Mouse (Mus musculus) MEL (cell line): ENCODE results near the gene Tax1bp3. TPM values are rescaled to one million over a fixed set of nuclear protein-coding genes. Genes with fewer than 3 reads are reported as not detected.

Experiments used
- DNase-seq: peaks from one replicate; pipeline ENCODE4 v3.0.0; 2011; ENCODE audit warnings: low read depth, low spot score
- H3K27ac ChIP-seq: 2 replicates; pipeline ENCODE4 v1.5.1; 2012; ENCODE audit warnings: low read depth, mild to moderate bottlenecking, control low read depth, low read length, moderate library complexity; ENCODE audit not compliant: control insufficient read depth
- H3K27me3 ChIP-seq, 2 experiments: fragments of 150-350 bp in 1 of 2; sonication (generic) in 1 of 2; 2 replicates each; pipeline ENCODE4 v1.6.1; 2012; ENCODE audit warnings: low read length in 2 of 2, mild to moderate bottlenecking in 2 of 2, improper control_type of control experiment in 1 of 2, moderate library complexity in 1 of 2; ENCODE audit not compliant: insufficient read depth in 2 of 2, control insufficient read depth in 1 of 2
- H3K36me3 ChIP-seq, 2 experiments: 2 replicates each; pipeline ENCODE4 v1.6.1; 2012 to 2014; ENCODE audit warnings: low read length in 2 of 2, improper control_type of control experiment in 1 of 2, inconsistent platforms in 1 of 2, mild to moderate bottlenecking in 1 of 2; ENCODE audit not compliant: insufficient read depth in 2 of 2, control insufficient read depth in 1 of 2
- H3K4me1 ChIP-seq, 2 experiments: fragments of 150-350 bp in 1 of 2; sonication (generic) in 1 of 2; 2 replicates each; pipeline ENCODE4 v1.6.1; 2012; ENCODE audit warnings: low read length in 2 of 2, improper control_type of control experiment in 1 of 2, mild to moderate bottlenecking in 1 of 2; ENCODE audit not compliant: insufficient read depth in 2 of 2, control insufficient read depth in 1 of 2
- H3K4me3 ChIP-seq, 2 experiments: fragments of 150-350 bp in 1 of 2; sonication (generic) in 1 of 2; 2 replicates each; pipeline ENCODE4 v1.5.1; 2012; ENCODE audit warnings: low read depth in 2 of 2, low read length in 2 of 2, mild to moderate bottlenecking in 2 of 2, moderate library complexity in 2 of 2, control low read depth in 1 of 2, improper control_type of control experiment in 1 of 2; ENCODE audit not compliant: control insufficient read depth in 1 of 2, insufficient read depth in 1 of 2
- H3K79me2 ChIP-seq: 2 replicates; pipeline ENCODE4 v1.6.1; 2012; ENCODE audit warnings: mild to moderate bottlenecking, low read length, moderate library complexity; ENCODE audit not compliant: control insufficient read depth, poor library complexity, insufficient read depth
- H3K9ac ChIP-seq: 2 replicates; pipeline ENCODE4 v1.6.1; 2012; ENCODE audit warnings: low read depth, mild to moderate bottlenecking, control low read depth, low read length, moderate library complexity; ENCODE audit not compliant: control insufficient read depth, poor library complexity, severe bottlenecking
- H3K9me3 ChIP-seq: fragments of 150-350 bp; sonication (generic); replicated peaks from 2 replicates; pipeline ENCODE4 v1.6.1; 2012; ENCODE audit warnings: mild to moderate bottlenecking, low read length, improper control_type of control experiment, moderate library complexity; ENCODE audit not compliant: insufficient read depth
- CHD1 ChIP-seq: IDR thresholded peaks from 2 replicates; pipeline ENCODE4 v1.6.1; 2012; ENCODE audit warnings: low read depth, mild to moderate bottlenecking, inconsistent platforms, low read length, improper control_type of control experiment
- CTCF ChIP-seq, 3 experiments: IDR thresholded peaks in 2 of 3; conservative IDR thresholded peaks in 1 of 3; 2 replicates each; pipeline ENCODE4 v1.5.1; 2011 to 2012; ENCODE audit warnings: low read length in 3 of 3, low read depth in 2 of 3, mild to moderate bottlenecking in 2 of 3, improper control_type of control experiment in 1 of 3, inconsistent platforms in 1 of 3, mixed read lengths in 1 of 3, moderate library complexity in 1 of 3; ENCODE audit not compliant: control insufficient read depth in 1 of 3, insufficient read depth in 1 of 3, poor library complexity in 1 of 3, severe bottlenecking in 1 of 3
- E2F4 ChIP-seq: IDR thresholded peaks from 2 replicates; pipeline ENCODE4 v1.6.1; 2011; ENCODE audit warnings: low read depth, low read length, improper control_type of control experiment, borderline replicate concordance
- ELF1 ChIP-seq: IDR thresholded peaks from 2 replicates; pipeline ENCODE4 v1.6.1; 2014; ENCODE audit warnings: low read depth, mild to moderate bottlenecking, inconsistent platforms, low read length, improper control_type of control experiment, moderate library complexity
- ETS1 ChIP-seq: IDR thresholded peaks from 2 replicates; pipeline ENCODE4 v1.6.1; 2012; ENCODE audit warnings: low read depth, mild to moderate bottlenecking, inconsistent platforms, low read length, improper control_type of control experiment, moderate library complexity
- GABPA ChIP-seq: IDR thresholded peaks from 2 replicates; pipeline ENCODE4 v1.6.1; 2012; ENCODE audit warnings: low read depth, mild to moderate bottlenecking, inconsistent platforms, low read length, improper control_type of control experiment, moderate library complexity
- JUND ChIP-seq: IDR thresholded peaks from 2 replicates; pipeline ENCODE4 v1.6.1; 2011; ENCODE audit warnings: low read depth, mild to moderate bottlenecking, improper control_type of control experiment, low read length
- KAT2A ChIP-seq: conservative IDR thresholded peaks from 2 replicates; pipeline ENCODE4 v1.6.1; 2012; ENCODE audit warnings: low read depth, low read length, improper control_type of control experiment, inconsistent platforms
- MAX ChIP-seq: IDR thresholded peaks from 2 replicates; pipeline ENCODE4 v1.6.1; 2011; ENCODE audit warnings: low read length, improper control_type of control experiment
- MAZ ChIP-seq: IDR thresholded peaks from 2 replicates; pipeline ENCODE4 v1.6.1; 2012; ENCODE audit warnings: low read depth, mild to moderate bottlenecking, inconsistent platforms, low read length, improper control_type of control experiment
- MEF2A ChIP-seq: IDR thresholded peaks from 2 replicates; pipeline ENCODE4 v1.6.1; 2014; ENCODE audit warnings: low read depth, mild to moderate bottlenecking, inconsistent platforms, low read length, improper control_type of control experiment; ENCODE audit not compliant: poor library complexity, insufficient replicate concordance, severe bottlenecking; ENCODE audit errors: extremely low read depth
- MXI1 ChIP-seq: IDR thresholded peaks from 2 replicates; pipeline ENCODE4 v1.6.1; 2011; ENCODE audit warnings: mild to moderate bottlenecking, low read depth, low read length, improper control_type of control experiment
- MYC ChIP-seq: IDR thresholded peaks from 2 replicates; pipeline ENCODE4 v1.6.1; 2011; ENCODE audit warnings: low read depth, mild to moderate bottlenecking, low read length, improper control_type of control experiment, moderate library complexity
- NRF1 ChIP-seq: IDR thresholded peaks from 2 replicates; pipeline ENCODE4 v1.6.1; 2014; ENCODE audit warnings: low read depth, mild to moderate bottlenecking, inconsistent platforms, low read length, improper control_type of control experiment, moderate library complexity; ENCODE audit not compliant: poor library complexity, insufficient read depth, severe bottlenecking
- POLR2AphosphoS2 ChIP-seq: IDR thresholded peaks from 2 replicates; pipeline ENCODE4 v1.6.1; 2011; ENCODE audit warnings: low read length, improper control_type of control experiment
- POLR2AphosphoS5 ChIP-seq: IDR thresholded peaks from 2 replicates; pipeline ENCODE4 v1.6.1; 2012; ENCODE audit warnings: low read depth, borderline replicate concordance, mild to moderate bottlenecking, inconsistent platforms, low read length, moderate library complexity, mixed read lengths
- RCOR1 ChIP-seq: IDR thresholded peaks from 2 replicates; pipeline ENCODE4 v1.6.1; 2012; ENCODE audit warnings: low read depth, mild to moderate bottlenecking, inconsistent platforms, low read length, improper control_type of control experiment
- SMC3 ChIP-seq: IDR thresholded peaks from 2 replicates; pipeline ENCODE4 v1.6.1; 2011; ENCODE audit warnings: low read depth, low read length, improper control_type of control experiment
- TAL1 ChIP-seq: IDR thresholded peaks from 2 replicates; pipeline ENCODE4 v1.6.1; 2012; ENCODE audit warnings: mild to moderate bottlenecking, inconsistent platforms, low read length, moderate library complexity, mixed read lengths
- TBP ChIP-seq: IDR thresholded peaks from 2 replicates; pipeline ENCODE4 v1.8.0; 2011; ENCODE audit warnings: low read depth, low read length, improper control_type of control experiment
- USF1 ChIP-seq: IDR thresholded peaks from 2 replicates; pipeline ENCODE4 v1.6.1; 2014; ENCODE audit warnings: low read depth, mild to moderate bottlenecking, inconsistent platforms, low read length, improper control_type of control experiment, moderate library complexity
- ZC3H11A ChIP-seq: IDR thresholded peaks from 2 replicates; pipeline ENCODE4 v1.6.1; 2012; ENCODE audit warnings: low read depth, mild to moderate bottlenecking, inconsistent platforms, low read length, improper control_type of control experiment
- ZMIZ1 ChIP-seq: IDR thresholded peaks from 2 replicates; pipeline ENCODE4 v1.6.1; 2012; ENCODE audit warnings: low read depth, mild to moderate bottlenecking, inconsistent platforms, low read length, improper control_type of control experiment, moderate library complexity
- polyA plus RNA-seq, 2 experiments: library from polyadenylated mRNA; stranded (reverse) in 1 of 2; unstranded in 1 of 2; fragments of >175 nt in 1 of 2; fragments of >200 nt in 1 of 2; gene quantifications; 2 replicates each; pipeline versions ENCODE4 v1.2.1 to v1.2.4; 2012; ENCODE audit warnings: low replicate concordance in 2 of 2, low read depth in 1 of 2; ENCODE audit not compliant: insufficient read length in 2 of 2, insufficient read depth in 1 of 2, missing spikeins in 1 of 2
- total RNA-seq: library from RNA; depleted of rRNA; stranded (reverse); fragments of 300-350 nt; gene quantifications from 2 replicates; pipeline ENCODE4 v1.2.3, GENCODE M21; 2012

Tax1bp3 gene
- total and polyA plus RNA-seq, 3 experiments: 13.1 to 30.9 TPM; not detected in 1

DNA sequence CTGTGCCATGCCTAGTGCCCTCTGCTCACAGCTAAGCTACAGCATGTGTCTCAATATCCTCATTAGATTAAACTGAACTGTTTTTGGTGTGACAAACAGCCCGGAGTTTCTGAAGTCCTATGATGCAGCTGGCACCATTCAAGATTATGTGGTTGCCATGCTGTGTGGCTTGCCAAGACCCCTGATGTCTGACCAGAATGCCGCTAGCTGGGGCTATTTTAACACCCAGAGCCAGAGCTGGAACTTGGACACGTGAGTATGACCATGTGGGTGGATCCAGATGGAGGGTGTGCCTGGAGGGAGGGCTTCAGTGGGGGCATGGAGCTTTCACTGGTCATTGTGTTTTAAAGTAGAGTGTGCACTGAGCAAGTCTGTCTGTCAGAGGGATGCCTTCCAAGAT is 37.1 kb downstream of the Tax1bp3 start:
- H3K4me1 ChIP-seq: no peaks in the 10 kb centered on the region
- no peaks in the 10 kb centered on the region for H3K9me3 ChIP-seq
- no peaks in the 10 kb centered on the region for H3K79me2 ChIP-seq
- H3K36me3 ChIP-seq: no peaks in the 10 kb centered on the region
- no peaks in the 10 kb centered on the region for H3K27me3 ChIP-seq
- no peak overlapping the region for H3K27ac ChIP-seq
- no peak for TF ChIP-seq MAX
- TF ChIP-seq TAL1: no peak
- no peak for TF ChIP-seq RCOR1
- no peak for TF ChIP-seq ELF1
- no peak for TF ChIP-seq MYC
- TF ChIP-seq ZC3H11A: no peak
- no peak for TF ChIP-seq ETS1
- no peak for TF ChIP-seq POLR2AphosphoS5
- TF ChIP-seq GABPA: no peak
- no peak for TF ChIP-seq TBP
- TF ChIP-seq MXI1: no peak
- TF ChIP-seq POLR2AphosphoS2: no peak
- no peak for TF ChIP-seq E2F4
- no peak for TF ChIP-seq KAT2A
- TF ChIP-seq MAZ: no peak
- TF ChIP-seq USF1: no peak
- no peak for TF ChIP-seq ZMIZ1
- no peak for TF ChIP-seq CHD1
- no peak for DNase-seq
- no peak overlapping the region for H3K4me3 ChIP-seq
- H3K9ac ChIP-seq: no peak overlapping the region

DNA sequence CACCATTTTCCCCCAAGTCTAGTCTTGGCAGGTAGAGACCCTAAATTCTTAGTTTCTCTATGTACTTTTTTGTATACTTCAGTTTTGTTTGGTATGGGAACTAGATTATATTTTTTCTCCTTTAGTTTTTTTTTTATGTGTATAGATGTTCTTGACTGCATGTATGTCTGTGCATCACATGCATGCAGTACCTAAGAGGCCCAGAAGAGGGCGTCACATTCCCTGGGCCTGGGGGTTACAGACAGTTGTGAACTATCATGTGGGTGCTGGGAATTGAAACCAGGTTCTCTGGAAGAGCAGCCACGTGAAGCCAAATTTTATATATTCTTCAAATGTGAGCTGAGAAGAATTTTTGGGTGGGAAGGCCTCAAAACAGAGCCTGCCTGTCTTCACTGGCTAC is 42.8 kb downstream of the Tax1bp3 start:
- TF ChIP-seq JUND: no peak
- TF ChIP-seq CTCF (IDR thresholded peaks at IDR 0.05 in 2 of 3, conservative IDR thresholded peaks at IDR 0.05 in 1 of 3; ENCODE audit: control insufficient read depth in 1 of 3, insufficient read depth in 1 of 3, low read depth in 2 of 3, low read length in 3 of 3, poor library complexity in 1 of 3, severe bottlenecking in 1 of 3): peak; percentile 21 to 32 (median 24); a peak in 3 of 6 replicates
- no peak for TF ChIP-seq MAX
- TF ChIP-seq SMC3: peak; percentile 21; the same call in 1 of the 2 replicates
- no peak for TF ChIP-seq MEF2A
- TF ChIP-seq NRF1: no peak
- no peak overlapping the region for H3K4me3 ChIP-seq
- no peak overlapping the region for H3K27ac ChIP-seq
- H3K9ac ChIP-seq: no peak overlapping the region
- H3K9me3 ChIP-seq: no peaks in the 10 kb centered on the region
- H3K27me3 ChIP-seq: no peaks in the 10 kb centered on the region
- no peaks in the 10 kb centered on the region for H3K36me3 ChIP-seq
- no peak for DNase-seq
- no peaks in the 10 kb centered on the region for H3K79me2 ChIP-seq
- no peaks in the 10 kb centered on the region for H3K4me1 ChIP-seq
